28 mouse cellular contexts compared by ENCODE assay signal in the genomic region with DNA sequence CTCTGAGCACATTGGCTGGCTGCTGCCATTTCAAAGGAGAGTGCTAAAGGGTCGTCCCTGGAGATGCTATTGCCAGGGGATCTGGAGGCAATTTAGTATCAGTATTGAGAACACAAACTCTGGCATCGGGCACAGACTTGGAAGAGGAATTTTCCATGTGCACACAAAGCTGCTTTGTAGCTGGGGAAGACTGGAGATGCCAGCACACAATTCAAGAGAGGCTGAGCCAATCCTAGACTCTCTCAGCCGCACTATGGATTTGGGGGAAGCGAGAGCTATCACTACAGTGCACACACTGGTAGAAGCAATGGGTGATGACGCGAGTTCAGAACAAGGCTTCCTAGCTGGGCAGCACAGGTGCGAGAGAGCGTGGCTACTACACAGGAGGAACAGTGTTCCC.
DNase-seq lines count a peak whose midpoint lies in the region; ATAC-seq lines count a peak whose summit lies in the region.
"Had no signal": no experiment of that assay in that cellular context is flagged by ENCODE, and none has a peak within 500 bp of the region (broad histone marks: within the 10 kb centered on the region; RNA-seq: fewer than 3 reads in every experiment).

No protein-coding gene starts in this region.

- H3K4me2 ChIP-seq in forebrain, embryonic 15.5 days (replicated peaks): no peak overlapping the region
- no peak overlapping the region for H3K4me2 ChIP-seq in forebrain, embryonic 12.5 days
- H3K4me2 ChIP-seq: heart, embryonic 11.5 days; limb, embryonic 13.5 days; liver, embryonic 13.5 days; midbrain, embryonic 11.5 days had no signal

- H3K9me3 ChIP-seq in forebrain, embryonic 15.5 days: no peaks in the 10 kb centered on the region
- no peaks in the 10 kb centered on the region for H3K9me3 ChIP-seq in forebrain, embryonic 12.5 days
- H3K9me3 ChIP-seq: hindbrain, embryonic 10.5 days; liver, embryonic 13.5 days had no signal

- no peaks in the 10 kb centered on the region for H3K27me3 ChIP-seq in forebrain, embryonic 15.5 days
- no peaks in the 10 kb centered on the region for H3K27me3 ChIP-seq in forebrain, embryonic 12.5 days
- H3K27me3 ChIP-seq: liver, embryonic 13.5 days had no signal

- no peak overlapping the region for H3K9ac ChIP-seq in forebrain, embryonic 15.5 days (replicated peaks)
- no peak overlapping the region for H3K9ac ChIP-seq in forebrain, embryonic 12.5 days
- H3K9ac ChIP-seq: limb, embryonic 13.5 days; liver, embryonic 13.5 days had no signal

- peak; percentile 16 for DNase-seq in layer of hippocampus, adult 11-12 months (ENCODE audit: low spot score)
- no peak for DNase-seq in layer of hippocampus, postnatal 25 days (ENCODE audit: extremely low spot score in 1 of 2, low spot score in 1 of 2)
- DNase-seq in NIH3T3 (ENCODE audit: low read depth): peak; percentile 29
- DNase-seq in layer of hippocampus, adult 9-11 months: peak; percentile 44
- DNase-seq in cerebellum, postnatal 4 days (ENCODE audit: low spot score in 2 of 2): no peak
- DNase-seq: adrenal gland, postnatal 25 days; cerebellum, adult 11 months; cerebellum, adult 9-11 months; gastrocnemius, postnatal 10 days; heart, adult 11 months; heart, postnatal 10 days; kidney, adult 18-20 months; kidney, postnatal 4 days; liver, embryonic 13.5 days; lung, adult 2 months; lung, postnatal 14 days; thymus, adult 2 months; thymus, postnatal 4 days had no signal

- 0 out of 2 replicates have a peak, but pooled peaks have one; percentile 24 for ATAC-seq in forebrain, embryonic 15.5 days (replicated peaks)
- ATAC-seq in forebrain, embryonic 12.5 days (ENCODE audit: low FRiP score): no peak
- ATAC-seq: CD4-positive, CD25-positive, alpha-beta regulatory T cell, adult 4 months; inflammation-experienced regulatory T-cells, adult 6 months had no signal

- 78% methylated on average over 8 of the region's 8 CpGs for WGBS in forebrain, embryonic 15.5 days
- WGBS in forebrain, embryonic 12.5 days: 82% methylated on average over 8 of the region's 8 CpGs

- no peak overlapping the region for H3K4me3 ChIP-seq in forebrain, embryonic 15.5 days
- no peak overlapping the region for H3K4me3 ChIP-seq in forebrain, embryonic 12.5 days (replicated peaks)
- H3K4me3 ChIP-seq: erythroblast, embryonic 14.5 days; hindbrain, embryonic 10.5 days; limb, embryonic 13.5 days; liver, embryonic 13.5 days had no signal

- H3K4me1 ChIP-seq in forebrain, embryonic 15.5 days: 0 out of 2 replicates have a peak, but pooled peaks cover 5% of the 10 kb centered on the region
- H3K4me1 ChIP-seq in forebrain, embryonic 12.5 days: peaks cover 4% of the 10 kb centered on the region; the same call in 1 of the 2 replicates
- H3K4me1 ChIP-seq: liver, embryonic 13.5 days had no signal

- no peaks in the 10 kb centered on the region for H3K36me3 ChIP-seq in forebrain, embryonic 15.5 days
- no peaks in the 10 kb centered on the region for H3K36me3 ChIP-seq in forebrain, embryonic 12.5 days (replicated peaks)
- H3K36me3 ChIP-seq: hindbrain, embryonic 10.5 days; limb, embryonic 13.5 days; liver, embryonic 13.5 days had no signal

- no peak overlapping the region for H3K27ac ChIP-seq in forebrain, embryonic 15.5 days (replicated peaks)
- no peak overlapping the region for H3K27ac ChIP-seq in forebrain, embryonic 12.5 days
- H3K27ac ChIP-seq: hindbrain, embryonic 10.5 days; limb, embryonic 13.5 days; liver, embryonic 13.5 days; stomach, postnatal 0 days had no signal

Comparison
In these comparisons a context has a peak if more than half of its experiments do, and no peak if none do; other contexts are left out.
1. DNase-seq: peak in layer of hippocampus, adult 11-12 months (single experiment), NIH3T3 (single experiment) and layer of hippocampus, adult 9-11 months (single experiment); none in layer of hippocampus, postnatal 25 days (0 of 2) and cerebellum, postnatal 4 days (0 of 2).